Mouse (Mus musculus) layer of hippocampus, postnatal 14 days (tissue): ENCODE data around the gene Bag3. TPM values are rescaled to one million over a fixed set of nuclear protein-coding genes. Genes with fewer than 3 reads are reported as not detected.
"Not testable (repeated sequence)": the region's sequence is repeated elsewhere in the genome, so short reads cannot be mapped to it uniquely, and the experiment has no call there.

Source experiments
- DNase-seq, 2 experiments: peaks; one replicate each; pipeline ENCODE4 v3.0.0; 2021 to 2022; ENCODE audit warnings: low spot score in 2 of 2, mixed read lengths in 1 of 2
- total RNA-seq, 2 experiments: library from RNA; stranded (reverse); gene quantifications; 2 replicates each; pipeline ENCODE4 v1.2.3; 2021

Bag3 gene
- total RNA-seq, 2 experiments from 2014 or later, result 8.9 to 10.3 TPM

DNA sequence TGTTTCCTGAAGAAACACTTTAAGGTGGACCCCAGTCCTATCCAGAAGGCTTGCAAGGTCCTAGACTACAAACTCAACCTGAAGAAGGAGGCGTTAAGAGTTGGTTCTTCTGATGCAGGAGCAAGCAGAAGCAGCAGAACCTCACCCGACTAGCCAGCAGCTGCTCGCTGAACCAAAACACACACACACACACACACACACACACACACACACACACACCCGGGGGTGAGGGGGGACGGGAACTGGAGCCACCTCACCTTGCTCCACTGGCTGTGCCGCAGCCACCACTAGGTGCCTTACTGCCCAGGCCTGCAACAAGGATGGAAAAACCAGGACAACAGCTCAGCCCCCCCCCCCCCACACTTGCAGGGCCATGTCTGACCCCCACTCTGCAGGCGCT is 42.9 kb downstream of the Bag3 start:
- DNase-seq, result no peak

DNA sequence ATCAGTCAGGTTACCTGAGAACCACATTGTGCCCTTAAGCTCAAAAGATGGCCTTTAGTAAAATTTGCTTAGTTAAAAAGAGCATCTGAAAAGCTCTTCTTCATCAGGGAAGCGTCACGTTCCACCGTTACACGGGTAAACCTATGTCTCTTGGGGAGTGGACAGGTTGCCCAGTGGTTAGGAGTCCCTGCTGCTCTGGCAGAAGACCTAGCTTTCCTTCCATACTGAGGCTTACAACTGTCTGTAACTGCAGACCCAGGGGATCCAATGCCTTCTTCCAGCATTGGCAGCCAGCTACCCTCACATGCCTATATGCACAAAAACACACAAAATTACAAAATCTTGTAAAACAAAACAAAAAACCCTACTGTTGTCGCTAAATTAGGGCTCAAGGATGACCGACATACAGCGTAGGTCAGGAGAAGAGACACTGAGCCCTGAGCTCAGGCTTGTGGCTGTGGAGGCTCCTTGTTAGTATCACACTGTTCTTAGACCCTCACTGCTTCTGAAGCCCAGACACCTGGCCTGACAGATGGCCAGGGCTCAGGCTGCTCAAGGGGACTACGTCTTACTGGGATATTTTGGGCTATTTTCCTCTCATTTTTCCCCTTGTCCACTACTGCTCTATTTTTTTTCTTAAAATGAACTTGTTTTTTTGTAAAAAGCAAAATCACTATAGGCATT is 44.3 kb downstream of the Bag3 start:
- no peak for DNase-seq

DNA sequence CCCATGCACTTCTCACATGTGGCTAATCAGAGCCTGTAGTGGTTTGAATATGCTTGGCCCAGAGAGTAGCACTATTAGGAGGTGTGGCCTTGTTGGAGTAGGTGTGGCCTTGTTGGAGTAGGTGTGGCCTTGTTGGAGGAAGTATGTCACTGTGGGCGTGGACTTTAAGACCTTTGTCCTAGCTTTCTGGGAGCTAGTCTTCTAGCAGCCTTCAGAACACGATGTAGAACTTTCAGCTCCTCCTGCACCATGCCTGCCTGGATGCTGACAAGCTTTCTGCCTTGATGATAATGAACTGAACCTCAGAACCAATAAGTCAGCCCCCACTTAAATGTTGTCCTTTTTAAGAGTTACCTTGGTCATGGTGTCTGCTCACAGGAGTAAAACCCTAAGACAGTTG is 46.0 kb downstream of the Bag3 start:
- not testable (repeated sequence) for DNase-seq

DNA sequence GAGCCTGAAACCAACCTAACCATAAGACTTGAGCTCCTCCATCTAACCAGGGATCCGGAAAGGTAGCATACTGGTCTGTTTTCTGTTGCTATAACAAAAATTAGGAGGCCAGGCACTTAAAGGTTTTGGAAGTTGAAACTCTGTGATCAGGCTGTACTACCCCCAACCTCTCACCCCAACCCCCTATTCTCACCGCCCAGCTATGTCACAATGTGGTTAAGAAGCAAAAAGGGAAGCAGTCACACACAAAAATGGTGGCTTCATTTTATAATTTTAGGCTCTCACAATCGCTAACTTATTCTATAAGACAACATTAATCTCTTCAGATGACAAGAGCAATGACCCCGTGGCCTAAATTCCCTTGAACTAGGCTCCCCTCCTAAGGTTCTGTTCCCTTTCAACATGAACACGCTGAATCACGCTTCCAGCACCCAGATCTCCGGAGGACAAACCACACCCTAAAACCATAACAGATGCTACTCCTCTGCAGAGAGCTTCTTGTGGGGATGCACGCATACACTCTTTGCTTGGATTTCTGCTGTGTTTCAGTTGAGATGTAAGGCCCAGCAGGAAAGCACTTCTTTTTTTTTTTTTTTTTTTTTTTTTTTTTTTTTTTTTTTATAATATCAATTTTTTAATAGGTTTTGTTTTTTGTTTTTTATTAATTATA is 46.7 kb downstream of the Bag3 start:
- DNase-seq, result no peak

DNA sequence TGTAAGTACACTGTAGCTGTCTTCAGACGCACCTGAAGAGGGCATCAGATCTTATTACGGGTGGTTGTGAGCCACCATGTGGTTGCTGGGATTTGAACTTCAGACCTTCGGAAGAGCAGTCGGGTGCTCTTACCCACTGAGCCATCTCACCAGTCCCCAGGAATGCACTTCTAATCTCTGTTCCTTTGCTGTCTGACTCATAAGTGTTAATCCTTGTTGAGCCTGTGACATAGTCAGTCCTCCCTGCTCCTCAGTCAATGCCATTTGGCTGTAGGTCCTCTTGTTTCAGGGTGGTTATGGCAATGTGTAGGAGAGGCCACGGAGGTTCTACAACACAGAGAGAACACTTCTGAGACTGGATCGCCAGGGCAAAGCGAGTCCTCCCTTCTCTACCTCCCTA is 47.2 kb downstream of the Bag3 start:
- DNase-seq, result not testable (repeated sequence)

DNA sequence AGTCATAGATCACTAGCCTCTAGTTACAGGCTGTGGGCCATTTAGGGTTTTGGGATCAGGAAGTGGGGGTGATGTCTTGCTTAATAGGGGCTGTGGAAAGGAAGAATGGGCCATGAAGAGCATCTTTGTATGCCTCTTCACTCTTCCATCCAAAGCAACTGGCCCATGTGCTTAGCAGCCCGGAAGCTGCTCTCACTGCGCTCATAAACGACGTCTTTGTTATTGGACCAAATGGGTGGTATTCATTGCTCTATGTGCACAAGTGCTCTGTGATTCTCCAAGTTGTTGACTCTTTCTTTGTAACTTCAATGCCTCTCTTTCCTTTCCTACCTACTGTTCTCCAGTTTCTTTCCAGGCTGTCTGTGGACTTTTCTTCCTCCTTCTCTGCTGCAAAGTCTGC is 48.6 kb downstream of the Bag3 start:
- DNase-seq, result no peak

DNA sequence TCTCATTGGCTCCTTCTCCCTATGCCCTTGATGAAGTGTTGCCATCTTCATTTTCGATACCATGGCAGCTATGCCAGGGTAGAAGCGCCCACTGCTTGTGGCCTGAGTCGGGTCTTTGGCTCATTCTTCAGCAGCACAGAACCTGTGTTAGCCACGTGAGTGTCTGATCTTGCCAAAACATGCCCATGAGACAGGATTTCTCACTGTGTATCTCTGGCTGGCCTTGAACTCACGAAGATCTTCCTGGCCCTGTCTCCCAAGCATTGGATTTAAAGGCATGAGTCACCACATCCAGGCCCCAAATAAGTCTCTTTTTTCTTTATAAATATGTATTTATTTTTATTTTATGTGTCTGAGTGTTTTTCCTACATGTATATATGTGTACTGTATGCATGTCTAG is 51.8 kb downstream of the Bag3 start:
- DNase-seq, result no peak

DNA sequence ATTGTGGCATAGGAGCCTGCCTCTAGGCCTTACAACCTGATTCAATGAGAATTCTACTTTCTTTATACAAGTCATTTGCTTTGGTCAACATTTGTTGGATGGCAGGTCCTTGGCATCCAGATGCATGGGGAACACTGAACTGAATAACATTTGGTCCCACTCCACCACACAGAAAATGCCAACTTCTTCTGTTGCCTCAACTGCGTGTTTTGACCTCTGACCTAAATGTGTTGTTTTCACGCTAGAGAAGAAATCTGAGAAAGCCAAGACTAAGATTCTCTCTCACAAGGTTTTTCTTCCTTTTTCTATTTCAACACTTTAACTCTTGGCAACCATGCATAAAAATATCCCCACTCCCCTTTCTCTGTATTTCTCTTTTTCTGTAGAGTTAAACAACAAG is 52.4 kb downstream of the Bag3 start:
- DNase-seq, result no peak

DNA sequence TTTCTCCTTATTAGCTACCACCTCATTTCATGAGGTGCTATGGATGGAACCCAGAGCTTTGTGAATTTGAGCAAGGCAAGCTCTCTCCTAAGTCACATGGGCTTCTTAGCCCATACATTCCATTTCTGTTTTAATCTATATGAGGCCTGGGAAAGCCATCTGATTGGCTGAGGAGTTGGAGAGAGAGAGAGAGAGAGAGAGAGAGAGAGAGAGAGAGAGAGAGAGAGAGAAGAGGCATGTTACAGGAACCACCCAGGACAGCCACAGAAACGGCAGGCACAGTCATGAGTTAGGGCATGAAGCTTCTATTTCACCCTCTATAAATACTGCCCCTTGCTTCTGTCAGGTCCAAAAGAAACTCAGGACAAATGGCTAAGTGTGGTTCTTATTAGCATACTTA is 54.2 kb downstream of the Bag3 start:
- DNase-seq, result no peak

DNA sequence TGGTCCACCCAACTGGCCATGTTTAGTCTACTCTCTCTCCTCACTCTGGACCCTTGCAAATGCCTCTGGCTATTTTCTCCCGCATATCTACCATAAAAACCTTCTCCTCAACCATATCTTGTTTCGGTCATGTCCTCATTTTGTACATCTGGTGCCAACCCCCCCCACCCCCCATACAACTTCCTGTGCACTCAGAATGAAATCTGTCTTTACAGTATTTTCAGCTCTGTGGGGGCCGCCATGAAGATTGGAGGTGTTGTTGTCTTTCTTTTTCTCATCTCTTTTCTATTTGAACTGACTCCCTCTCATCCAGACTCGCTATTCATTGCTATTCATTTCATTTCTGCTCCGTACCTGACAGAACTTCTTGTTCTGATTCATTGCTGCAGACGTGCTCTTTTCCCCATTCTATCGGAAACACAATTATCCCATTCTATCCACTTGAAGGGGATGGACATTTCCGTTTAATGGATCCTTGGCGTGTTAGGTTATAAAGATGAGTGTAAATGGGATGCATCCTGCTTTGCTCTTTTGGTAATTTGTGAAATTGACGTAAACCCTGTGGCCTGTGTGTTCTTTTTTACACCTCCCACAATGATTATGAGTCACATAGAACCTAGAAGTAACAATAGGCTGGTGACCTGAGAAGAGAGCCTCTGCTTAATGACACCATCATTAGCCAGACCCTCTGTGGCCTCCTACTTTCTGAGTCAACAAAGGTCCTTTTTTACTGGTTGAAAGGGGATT is 55.0 kb downstream of the Bag3 start:
- DNase-seq, result no peak

DNA sequence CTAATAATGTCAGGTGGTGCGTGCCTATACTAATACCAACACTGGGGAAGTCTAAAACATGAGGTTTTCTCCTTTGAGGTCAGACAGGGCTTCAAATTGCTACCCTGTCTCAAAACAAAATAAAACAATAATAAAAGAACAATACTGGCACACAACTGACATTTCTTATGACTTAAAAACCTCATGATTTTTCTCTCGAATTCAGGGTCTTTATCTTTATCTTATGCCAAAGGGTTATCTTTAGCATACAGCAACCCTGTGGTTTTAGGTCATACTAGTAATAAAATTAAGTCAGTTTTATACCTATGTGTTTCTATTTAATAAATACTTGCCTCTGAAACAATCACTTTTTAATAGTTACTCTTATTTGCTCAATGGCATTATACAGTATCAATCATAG is 56.0 kb downstream of the Bag3 start:
- no peak for DNase-seq

DNA sequence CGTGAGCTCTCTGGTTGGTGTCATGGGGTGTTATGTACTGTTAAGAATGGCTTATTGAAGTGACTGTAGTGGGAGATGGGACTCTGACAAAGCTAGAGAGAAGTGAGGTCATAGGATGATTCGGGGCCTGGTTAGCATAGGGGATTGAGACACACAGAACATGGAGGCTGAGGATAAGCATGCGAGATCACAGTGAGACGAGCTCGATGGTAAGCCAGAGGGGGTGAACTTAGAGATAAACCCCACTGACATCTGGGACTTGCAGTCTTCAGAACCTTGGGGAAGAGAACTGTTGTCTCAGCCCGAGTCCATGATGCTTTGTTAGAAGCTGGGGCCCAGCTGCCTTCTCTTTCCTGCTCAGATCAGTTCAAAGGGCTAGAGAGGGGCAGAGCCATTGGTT is 56.9 kb downstream of the Bag3 start:
- DNase-seq, result no peak

DNA sequence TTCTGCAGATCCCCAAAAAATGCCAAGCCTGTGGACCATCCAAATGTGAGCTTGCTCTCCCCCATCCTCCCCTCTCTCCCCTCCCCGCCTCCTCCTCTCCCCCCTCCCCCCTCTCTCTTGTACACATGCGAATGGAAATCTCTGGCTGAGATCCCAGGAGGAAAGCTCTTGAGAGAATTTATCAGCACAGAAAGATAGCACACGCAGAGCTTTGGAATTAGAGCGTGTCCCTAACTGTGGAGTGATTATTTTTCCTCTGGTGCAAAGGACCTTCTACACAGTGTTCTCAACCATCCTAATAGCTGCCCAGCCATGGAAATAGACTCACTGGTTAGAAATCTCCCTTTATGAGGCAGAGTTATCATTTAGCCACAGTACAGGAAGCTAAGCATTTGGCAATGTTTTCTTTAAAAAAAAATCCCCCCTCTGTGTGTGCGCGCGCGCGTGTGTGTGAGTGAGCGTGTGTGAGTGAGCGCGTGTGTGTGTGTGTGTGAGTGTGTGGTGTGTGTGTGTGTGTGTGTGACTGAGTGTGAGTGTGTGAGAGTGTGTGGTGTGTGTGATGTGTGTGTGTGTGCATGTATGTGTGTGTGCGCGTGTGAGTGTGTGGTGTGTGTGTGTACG is 58.6 kb downstream of the Bag3 start:
- peak in 1 of 2 experiments; percentile 20 for DNase-seq

DNA sequence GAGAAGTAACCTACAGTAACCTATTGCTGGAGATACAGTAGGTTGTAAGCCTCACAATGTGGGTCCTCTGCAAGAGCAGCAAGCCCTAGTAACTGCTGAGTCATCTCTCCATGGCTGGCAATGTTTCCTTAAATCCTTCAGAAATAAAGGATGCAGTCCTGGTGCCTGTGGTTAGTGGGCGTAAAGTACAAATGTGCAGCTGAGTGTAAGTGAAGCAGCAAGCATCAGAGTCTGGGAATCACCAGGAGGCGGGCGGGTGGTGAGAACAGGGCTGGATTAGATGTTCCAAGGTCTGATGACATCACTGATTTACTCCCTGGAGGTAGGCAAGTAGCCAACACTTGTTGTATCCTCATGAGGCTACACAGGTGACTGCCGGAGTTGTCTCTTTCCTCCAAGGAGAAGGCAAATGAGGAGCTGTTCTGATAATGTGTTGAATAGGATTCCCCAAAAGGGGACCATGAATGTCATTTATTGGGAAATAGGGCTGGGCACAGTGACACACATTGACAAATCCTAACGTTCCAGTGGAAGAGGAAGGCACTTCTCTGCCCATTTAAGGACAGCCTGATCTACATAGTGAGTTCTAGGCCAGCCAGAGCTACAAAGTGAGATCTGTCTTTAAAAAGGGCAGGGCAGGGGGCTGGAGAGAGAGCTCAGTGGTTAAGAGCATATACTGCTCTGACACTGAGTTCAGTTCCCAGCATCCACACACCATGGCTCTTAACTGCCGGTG is 60.0 kb downstream of the Bag3 start:
- peak; percentile 37 to 68 for DNase-seq

DNA sequence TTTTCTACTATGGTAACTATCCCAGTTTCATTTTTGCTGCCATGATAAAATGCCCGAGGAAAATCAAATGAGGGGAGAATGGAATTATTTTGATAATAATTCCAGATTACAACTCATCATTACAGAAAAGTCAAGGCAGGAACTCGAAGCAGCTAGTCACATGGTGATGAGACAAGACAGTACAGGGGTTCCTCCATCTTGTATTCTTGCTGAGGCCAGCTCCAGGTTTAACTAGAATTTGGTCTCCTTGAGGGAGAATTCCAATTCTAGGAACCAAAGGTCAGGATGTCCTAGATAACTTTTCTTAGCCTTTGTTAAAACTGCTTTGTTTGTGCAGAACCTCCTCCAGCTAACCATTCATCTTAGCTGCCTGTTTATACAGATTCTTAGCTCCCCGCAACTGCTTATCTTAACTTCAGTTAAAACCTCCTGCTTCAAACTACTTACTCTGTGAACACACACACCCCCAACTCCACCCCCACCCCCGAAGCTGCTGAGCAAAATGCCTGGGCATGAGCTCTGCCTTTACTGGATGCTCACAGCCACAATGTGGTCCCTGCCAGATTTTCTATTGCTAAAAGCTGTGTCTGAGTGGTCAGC is 64.0 kb downstream of the Bag3 start:
- DNase-seq, result no peak

DNA sequence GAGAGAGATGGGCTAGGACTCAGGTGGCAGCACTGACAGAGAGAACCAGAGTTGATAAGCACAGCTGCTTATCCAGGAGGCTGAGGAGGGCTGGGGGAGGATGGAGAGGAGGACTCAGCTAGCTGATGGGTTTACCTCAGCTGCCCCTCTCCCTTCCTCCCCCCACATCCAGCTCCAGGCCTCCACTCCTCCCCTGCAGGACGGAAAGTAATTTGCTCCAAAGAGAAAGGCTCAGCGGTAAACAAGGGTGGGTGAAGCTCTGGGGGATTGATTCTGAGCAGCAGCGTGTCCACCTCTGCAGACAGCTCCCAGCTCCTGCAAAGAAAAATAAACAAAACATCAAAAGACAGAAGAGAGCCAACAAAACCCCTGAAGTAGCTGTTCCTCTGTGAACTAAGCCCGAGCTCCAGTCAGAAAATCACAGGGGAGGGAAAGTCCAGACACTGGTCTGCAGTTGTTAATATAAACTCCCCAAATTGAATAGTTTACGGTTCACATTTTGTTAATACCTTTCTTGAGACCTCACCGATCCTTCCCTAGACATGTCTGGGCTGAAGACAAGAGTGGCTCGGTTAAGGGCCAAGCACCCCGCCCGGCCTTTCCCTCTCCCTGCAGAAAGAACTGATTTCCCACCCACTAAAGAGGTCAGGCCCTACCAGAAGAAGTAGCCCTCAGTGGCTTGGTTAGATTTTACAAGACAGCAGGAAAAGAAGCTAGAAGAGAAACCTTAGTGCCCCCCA is 68.1 kb downstream of the Bag3 start:
- DNase-seq, result peak; percentile 26 to 40

DNA sequence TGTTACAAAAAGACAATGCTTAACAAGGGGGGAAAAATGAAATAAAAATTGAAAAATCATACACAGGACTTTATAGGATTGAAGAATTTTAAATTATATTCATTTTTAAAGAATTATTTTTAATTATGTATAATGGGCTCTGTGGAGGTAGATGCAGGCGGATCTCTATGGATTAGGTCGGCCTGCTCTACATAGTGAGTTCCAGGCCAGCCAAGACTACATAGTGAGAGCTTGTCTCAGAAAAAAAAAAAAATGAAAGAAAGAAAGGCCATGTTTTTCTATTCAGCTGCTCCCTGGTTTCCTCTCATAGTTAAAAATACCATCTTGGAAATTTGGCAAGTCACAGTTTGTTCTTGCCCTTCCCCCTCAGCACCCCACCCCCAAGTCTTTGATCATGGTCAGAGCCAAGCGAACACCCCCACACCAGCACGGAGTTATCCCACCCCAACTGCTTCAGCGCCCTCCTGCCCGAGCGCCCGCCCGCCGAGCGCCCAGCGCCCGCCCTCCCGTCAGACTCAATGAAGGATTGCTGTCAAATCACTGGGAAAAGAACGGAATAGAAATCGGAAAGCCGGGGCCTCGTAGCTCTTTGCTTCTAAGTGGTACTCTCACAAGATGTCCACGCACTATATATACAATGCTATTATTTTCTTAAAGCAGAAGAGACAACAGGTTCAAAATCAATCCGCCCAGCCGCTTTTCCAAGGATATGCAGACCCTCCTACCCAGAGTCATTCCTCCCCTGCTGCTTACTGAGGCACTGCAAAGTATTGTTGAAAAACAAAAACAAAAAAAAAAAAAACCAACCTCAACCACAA is 68.9 kb downstream of the Bag3 start:
- DNase-seq, result peak; percentile 61 to 67

DNA sequence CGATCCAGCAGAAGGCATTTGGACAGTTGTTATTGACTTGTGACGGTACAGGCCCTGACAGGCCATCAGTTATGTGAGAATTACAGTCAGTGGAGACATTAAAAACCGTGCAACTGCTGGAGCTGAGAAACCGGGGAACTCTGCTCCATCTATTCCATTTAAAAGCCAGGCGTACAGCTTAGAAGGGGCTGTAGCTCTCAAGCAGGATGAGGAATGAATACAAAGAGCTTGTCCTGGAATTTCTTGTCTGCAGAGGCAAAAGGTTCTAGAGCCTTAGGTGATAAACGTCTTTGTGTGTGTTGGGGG is 69.5 kb downstream of the Bag3 start:
- DNase-seq, result no peak

DNA sequence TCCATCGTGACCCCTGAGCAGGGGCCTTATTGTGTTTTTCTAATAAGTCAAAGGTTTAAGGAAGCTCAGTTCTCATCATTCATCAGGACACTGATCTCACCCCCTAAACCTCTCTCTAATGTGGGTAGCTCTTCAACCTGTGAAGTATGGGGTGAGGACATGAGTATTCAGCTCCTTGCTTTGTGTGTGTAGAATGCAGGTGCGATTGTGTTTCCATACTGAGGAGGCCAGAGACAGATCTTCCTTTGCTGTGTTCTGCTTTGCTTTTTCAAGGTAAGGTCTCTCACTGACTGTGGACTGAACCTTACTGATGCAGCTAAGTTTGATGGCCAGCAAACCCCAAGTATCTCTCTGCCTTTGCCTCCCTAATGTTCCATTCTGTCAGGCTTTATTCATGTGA is 72.9 kb downstream of the Bag3 start:
- DNase-seq, result no peak
